Mouse (Mus musculus) CH12F3 (cell line): ENCODE measurements around the gene Flad1.

ENCODE experiments used
- in situ Hi-C: fragments of 300-500 bp; cut with MboI; formaldehyde crosslinking; loops from 2 replicates; pipeline ENCODE4 v1.14.3; 2020; ENCODE audit warnings: low sequenced_read_pairs

The Flad1 gene

GRCm38 (mm10) chr3:89354816-89355511 lies 56.7 kb downstream of the Flad1 start:
- in situ Hi-C loops, result no loop called here

DNA sequence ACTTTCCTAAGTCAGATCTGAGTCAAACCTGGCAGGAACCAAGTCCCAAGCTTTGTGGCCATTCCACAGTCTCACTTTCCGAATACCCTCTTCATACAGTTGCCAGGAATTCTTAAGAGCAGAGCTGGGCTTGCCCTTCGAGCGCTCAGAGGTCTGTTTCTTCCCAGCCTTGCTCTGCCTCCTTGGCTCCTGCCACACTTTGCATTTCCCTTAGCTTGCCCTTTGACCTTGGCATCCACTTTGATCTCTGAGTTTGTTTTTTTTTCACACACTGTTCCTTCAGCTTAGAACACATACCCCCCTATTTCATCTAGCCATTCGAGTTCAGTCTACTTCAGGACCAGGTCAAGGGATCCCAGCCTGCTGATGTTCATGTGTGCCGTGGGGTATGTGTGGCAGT lies 60.4 kb downstream of the Flad1 start:
- in situ Hi-C loops, result no loop called here
